Mouse (Mus musculus): ENCODE results near the gene Coch. TPM values are rescaled to one million over a fixed set of nuclear protein-coding genes. Genes with fewer than 3 reads are reported as not detected.
"Not testable (repeated sequence)": the region's sequence is repeated elsewhere in the genome, so short reads cannot be mapped to it uniquely, and the experiment has no call there.

Gene Coch
- polyA plus RNA-seq, 1 experiment from 2014 or later = 11.5 TPM

GRCm38 (mm10) chr12:51649401-51649800, 56.3 kb downstream of the Coch start:
- not testable (repeated sequence) for H3K27me3 ChIP-seq; H3K9ac ChIP-seq; H3K4me1 ChIP-seq (replicated peaks); H3K4me3 ChIP-seq; H3K27ac ChIP-seq (replicated peaks); H3K9me3 ChIP-seq; H3K4me2 ChIP-seq; ATAC-seq (ENCODE audit: low read depth)
- peaks cover 36% of the 10 kb centered on the region for H3K36me3 ChIP-seq

Other genes with a start within 250 kb of the Coch start
- gene G2e3, start 245.3 kb upstream of the Coch start, polyA plus RNA-seq (2015; fragmentation: Nextera tagmentation; extraction: Ambion mirVana) = 18.0 and 24.8 TPM in 2 replicates
- 77.2 and 77.5 TPM in 2 replicates for gene Scfd1, start 215.8 kb upstream of the Coch start, polyA plus RNA-seq (2015; fragmentation: Nextera tagmentation; extraction: Ambion mirVana)
- 49.6 and 55.5 TPM in 2 replicates for gene Ap4s1, start 97.7 kb downstream of the Coch start, polyA plus RNA-seq (2015; fragmentation: Nextera tagmentation; extraction: Ambion mirVana)
- gene Strn3, start 98.6 kb downstream of the Coch start, polyA plus RNA-seq (2015; fragmentation: Nextera tagmentation; extraction: Ambion mirVana) = 42.1 and 42.4 TPM in 2 replicates
- gene Hectd1, start 236.2 kb downstream of the Coch start, polyA plus RNA-seq (2015; fragmentation: Nextera tagmentation; extraction: Ambion mirVana) = 35.9 and 39.8 TPM in 2 replicates

Data from neural tube, embryonic 13.5 days (tissue).